Mouse (Mus musculus): ENCODE results near the gene Tmem59l.
A peak's percentile ranks its signal among the peaks of the same experiment; 100 is the strongest.

DNA sequence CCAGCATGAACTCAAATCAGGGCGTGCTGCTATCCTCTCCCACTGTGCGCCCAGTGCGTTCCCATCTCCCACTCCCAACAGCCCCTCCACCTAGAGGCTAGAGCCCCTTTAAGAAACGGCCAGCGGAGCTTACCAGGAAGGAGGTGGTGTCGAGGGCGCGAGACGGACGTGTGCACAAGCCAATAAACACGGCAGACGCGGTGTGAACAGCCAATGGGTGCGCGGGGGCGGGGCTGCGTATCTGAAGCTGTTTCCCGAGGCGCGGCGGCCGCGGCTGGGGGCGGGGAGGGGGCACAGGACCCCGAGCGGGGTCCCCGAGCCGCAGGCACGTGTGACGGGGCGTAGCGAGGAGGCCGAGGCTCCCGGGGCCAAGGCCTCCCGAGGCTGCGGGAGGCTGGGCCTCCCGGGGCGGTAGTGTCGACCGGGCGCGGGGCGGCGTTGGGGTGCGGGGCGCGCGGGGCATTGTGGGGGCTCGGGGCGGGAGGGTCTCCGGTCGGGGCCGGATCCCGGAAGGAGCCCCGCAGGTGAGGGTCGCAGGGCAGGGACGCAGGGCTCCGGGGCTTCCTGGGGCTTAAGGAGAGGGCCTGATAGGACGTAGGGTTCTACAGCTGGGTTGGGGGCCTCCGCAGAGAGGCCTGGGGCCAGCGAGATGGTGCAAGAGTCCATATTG lies 40.5 kb upstream of the Tmem59l start, which contains the start of the genes Fkbp8 and Kxd1:
- TF ChIP-seq CTCF (IDR thresholded peaks at IDR 0.05; ENCODE audit: borderline replicate concordance, insufficient read depth, low read depth, low read length) (no peak), POLR2A (IDR thresholded peaks at IDR 0.05; ENCODE audit: borderline replicate concordance, insufficient read depth, low read length) (peak; percentile 61; the same call in 1 of the 2 replicates)

All from cerebellum, adult 2 months (tissue).